Mouse (Mus musculus) erythroblast, embryonic 14.5 days (primary cell): ENCODE results near the gene Adarb1. TPM values are rescaled to one million over a fixed set of nuclear protein-coding genes. Genes with fewer than 3 reads are reported as not detected.

ENCODE experiments used
- H3K27me3 ChIP-seq: 2 replicates; pipeline ENCODE4 v1.6.1; 2012; ENCODE audit warnings: inconsistent platforms; ENCODE audit not compliant: control insufficient read depth
- H3K36me3 ChIP-seq: 2 replicates; pipeline ENCODE4 v1.6.1; 2012; ENCODE audit warnings: mild to moderate bottlenecking, inconsistent platforms; ENCODE audit not compliant: control insufficient read depth
- H3K4me1 ChIP-seq: 2 replicates; pipeline ENCODE4 v1.6.1; 2012; ENCODE audit warnings: inconsistent platforms; ENCODE audit not compliant: control insufficient read depth
- H3K4me3 ChIP-seq: replicated peaks from 2 replicates; pipeline ENCODE3; 2012; ENCODE audit warnings: moderate library complexity, mild to moderate bottlenecking, inconsistent platforms
- H3K9me3 ChIP-seq: 2 replicates; pipeline ENCODE4 v1.6.1; 2012; ENCODE audit warnings: low read length, inconsistent platforms, mixed read lengths; ENCODE audit not compliant: control insufficient read depth
- GATA1 ChIP-seq: IDR thresholded peaks from 2 replicates; pipeline ENCODE4 v1.6.1; 2012; ENCODE audit warnings: low read length, inconsistent platforms, mixed read lengths
- TAL1 ChIP-seq: IDR thresholded peaks from 3 replicates; pipeline ENCODE4 v1.6.1; 2012; ENCODE audit warnings: low read length, inconsistent platforms, mixed read lengths
- polyA plus RNA-seq: library from polyadenylated mRNA; stranded (reverse); fragments of >175 nt; gene quantifications from 2 replicates; pipeline ENCODE4 v1.2.3, GENCODE M21; 2012

The Adarb1 gene
- polyA plus RNA-seq, 1 experiment: not detected

DNA sequence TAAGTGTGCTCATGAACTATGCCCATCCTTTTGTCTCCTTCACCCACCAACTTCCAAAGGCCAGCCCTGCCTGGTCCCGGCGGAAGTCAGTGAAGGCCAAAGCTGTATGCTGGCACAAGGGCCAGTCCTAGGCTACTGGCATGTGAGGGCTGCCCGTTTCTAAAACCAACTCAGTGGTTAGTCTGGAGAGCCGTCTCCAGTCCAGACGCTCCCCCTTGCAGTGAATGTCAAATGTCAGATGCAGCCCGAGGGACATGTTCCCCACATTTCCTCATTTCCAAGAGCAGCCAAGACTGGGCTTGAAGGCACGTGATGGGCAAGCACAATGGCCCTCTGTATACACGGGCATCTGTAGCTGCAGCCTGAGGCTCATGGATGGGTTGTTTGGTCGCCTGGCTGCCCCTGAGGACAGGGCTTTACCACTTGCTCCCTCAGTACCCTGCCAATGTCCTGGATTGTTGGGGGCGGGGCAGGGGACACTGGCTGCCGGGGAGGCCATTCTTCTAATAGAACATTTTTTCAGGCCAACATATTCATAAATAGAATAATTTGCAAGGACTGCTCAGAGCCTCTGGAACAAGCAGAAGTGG, 174.4 kb downstream of the Adarb1 start:
- Histone ChIP-seq H3K4me3 (no peak overlapping the region), H3K9me3 (no peaks in the 10 kb centered on the region), H3K27me3 (peaks cover 9% of the 10 kb centered on the region), H3K4me1 (peaks cover 17% of the 10 kb centered on the region), H3K36me3 (no peaks in the 10 kb centered on the region)
- TF ChIP-seq GATA1 (no peak), TAL1 (no peak)

DNA sequence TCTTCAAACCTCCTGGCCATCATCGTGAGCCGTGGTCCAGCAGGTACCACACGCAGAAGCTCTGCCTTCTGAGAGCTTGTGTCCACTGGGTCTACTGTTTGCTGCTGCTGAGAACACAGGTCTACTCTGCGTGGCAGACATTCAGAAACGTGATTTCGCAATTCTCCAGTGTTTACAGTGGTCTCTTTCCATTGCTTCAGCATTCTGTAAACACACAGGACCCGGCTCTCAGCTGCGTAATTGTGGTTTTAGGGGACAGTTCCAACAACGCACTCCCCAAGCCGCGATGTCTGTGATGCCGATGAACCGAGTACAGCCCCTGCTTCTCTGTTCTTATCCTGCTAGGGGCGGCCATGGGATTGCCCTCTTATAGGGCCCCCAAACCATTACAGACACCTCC, 175.2 kb downstream of the Adarb1 start:
- no peak overlapping the region for H3K4me3 ChIP-seq
- H3K27me3 ChIP-seq: peaks cover 9% of the 10 kb centered on the region
- H3K9me3 ChIP-seq: no peaks in the 10 kb centered on the region
- H3K4me1 ChIP-seq: peaks cover 22% of the 10 kb centered on the region
- no peaks in the 10 kb centered on the region for H3K36me3 ChIP-seq
- TF ChIP-seq GATA1: no peak
- no peak for TF ChIP-seq TAL1

GRCm38 (mm10) chr10:77242396-77242795, 175.7 kb downstream of the Adarb1 start:
- H3K4me3 ChIP-seq: no peak overlapping the region
- no peak for TF ChIP-seq TAL1
- H3K9me3 ChIP-seq: no peaks in the 10 kb centered on the region
- peaks cover 9% of the 10 kb centered on the region for H3K27me3 ChIP-seq
- no peaks in the 10 kb centered on the region for H3K36me3 ChIP-seq
- H3K4me1 ChIP-seq: peaks cover 26% of the 10 kb centered on the region

GRCm38 (mm10) chr10:77240764-77241163, 177.3 kb downstream of the Adarb1 start:
- peaks cover 5% of the 10 kb centered on the region; the same call in 1 of the 2 replicates for H3K36me3 ChIP-seq
- no peak overlapping the region for H3K4me3 ChIP-seq
- H3K27me3 ChIP-seq: peaks cover 4% of the 10 kb centered on the region
- H3K9me3 ChIP-seq: peaks cover 4% of the 10 kb centered on the region; the same call in 1 of the 2 replicates
- peaks cover 34% of the 10 kb centered on the region for H3K4me1 ChIP-seq
- no peak for TF ChIP-seq TAL1
- no peak for TF ChIP-seq GATA1

Other genes starting within 250 kb of the Adarb1 start
- 5.0 and 5.7 TPM in 2 replicates for gene Pofut2, start 159.1 kb downstream of the Adarb1 start, polyA plus RNA-seq
- 7.2 and 8.8 TPM in 2 replicates for gene Fam207a, start 97.5 kb upstream of the Adarb1 start, polyA plus RNA-seq
- gene Itgb2, start 112.0 kb upstream of the Adarb1 start, polyA plus RNA-seq: 0.14 and 0.23 TPM in 2 replicates
- gene Pttg1ip, start 163.4 kb upstream of the Adarb1 start, polyA plus RNA-seq: 7.2 and 9.7 TPM in 2 replicates
- gene Sumo3, start 187.8 kb upstream of the Adarb1 start, polyA plus RNA-seq: 3.1 and 3.3 TPM in 2 replicates
- not detected in 2 replicates for gene Gm49325, start 187.9 kb upstream of the Adarb1 start, polyA plus RNA-seq
- gene Ube2g2, start 204.0 kb upstream of the Adarb1 start, polyA plus RNA-seq: 2.6 and 2.9 TPM in 2 replicates